Comparison of ENCODE assay signal across 7 mouse cellular contexts in genomic region chr7:113766498-113766941, GRCm38 (mm10). TPM values are rescaled to one million over a fixed set of nuclear protein-coding genes. Genes with fewer than 3 reads are reported as not detected.
DNase-seq lines count a peak whose midpoint lies in the region; ATAC-seq and TF ChIP-seq lines count a peak whose summit lies in the region.

No protein-coding gene starts in this region.

- H3K9ac ChIP-seq in heart, embryonic 13.5 days, result peak overlapping the region; percentile 91
- peak overlapping the region; percentile 72 for H3K9ac ChIP-seq in limb, embryonic 13.5 days

- peak; percentile 38; the same call in 1 of the 2 replicates for ATAC-seq in heart, embryonic 13.5 days (ENCODE audit: extremely low read depth, insufficient number of reproducible peaks, low FRiP score, low TSS enrichment)
- ATAC-seq in limb, embryonic 13.5 days (ENCODE audit: low FRiP score, low read depth), result peak; percentile 49

- no peak for TF ChIP-seq POLR2A in spleen, adult 2 months (IDR thresholded peaks at IDR 0.05; ENCODE audit: low read depth, low read length)
- no peak for TF ChIP-seq POLR2A in cortical plate, adult 2 months (IDR thresholded peaks at IDR 0.05; ENCODE audit: extremely low read depth, insufficient read depth, low read length)
- no peak for TF ChIP-seq POLR2A in olfactory bulb, adult 2 months (IDR thresholded peaks at IDR 0.05; ENCODE audit: insufficient read depth, low read depth, low read length)

- H3K27me3 ChIP-seq in spleen, adult 2 months (ENCODE audit: control insufficient read depth, insufficient read depth, low read length), result peaks cover 5% of the 10 kb centered on the region
- H3K27me3 ChIP-seq in heart, embryonic 13.5 days (replicated peaks), result no peaks in the 10 kb centered on the region
- peaks cover 44% of the 10 kb centered on the region for H3K27me3 ChIP-seq in limb, embryonic 13.5 days

- 14% methylated on average over 27 of the region's 27 CpGs for WGBS in spleen, adult 2 months
- under 1% methylated on average over 27 of the region's 27 CpGs for WGBS in heart, embryonic 13.5 days
- under 1% methylated on average over 27 of the region's 27 CpGs for WGBS in limb, embryonic 13.5 days
- 5% methylated on average over 27 of the region's 27 CpGs for WGBS in olfactory bulb, adult 2 months

- no peaks in the 10 kb centered on the region for H3K36me3 ChIP-seq in spleen, adult 2 months (ENCODE audit: control insufficient read depth, insufficient read depth, low read length)
- peaks cover 5% of the 10 kb centered on the region for H3K36me3 ChIP-seq in heart, embryonic 13.5 days
- no peaks in the 10 kb centered on the region for H3K36me3 ChIP-seq in limb, embryonic 13.5 days

- H3K4me3 ChIP-seq in spleen, adult 2 months (ENCODE audit: extremely low read depth, insufficient read depth, insufficient read length), result peak overlapping the region; percentile 11; the same call in 1 of the 2 replicates
- H3K4me3 ChIP-seq in cortical plate, adult 2 months (ENCODE audit: insufficient read depth, low read length), result peak overlapping the region; percentile 43
- peak overlapping the region; percentile 71 for H3K4me3 ChIP-seq in heart, embryonic 13.5 days
- peak overlapping the region; percentile 56 for H3K4me3 ChIP-seq in limb, embryonic 13.5 days
- H3K4me3 ChIP-seq in olfactory bulb, adult 2 months (ENCODE audit: insufficient read depth, low read depth, low read length), result peak overlapping the region; percentile 58

- peaks cover 4% of the 10 kb centered on the region; the same call in 1 of the 2 replicates for H3K4me1 ChIP-seq in spleen, adult 2 months (ENCODE audit: control insufficient read depth, insufficient read depth, insufficient read length)
- no peaks in the 10 kb centered on the region for H3K4me1 ChIP-seq in cortical plate, adult 2 months (ENCODE audit: control insufficient read depth, insufficient read depth, low read length)
- H3K4me1 ChIP-seq in heart, embryonic 13.5 days, result peaks cover 49% of the 10 kb centered on the region
- peaks cover 27% of the 10 kb centered on the region for H3K4me1 ChIP-seq in limb, embryonic 13.5 days
- H3K4me1 ChIP-seq in olfactory bulb, adult 2 months (ENCODE audit: control insufficient read depth, insufficient read depth, low read length), result peaks cover 10% of the 10 kb centered on the region

- DNase-seq in spleen, adult 2 months (ENCODE audit: low read depth in 1 of 2, low spot score in 2 of 2), result no peak
- no peak for DNase-seq in spleen, adult 18-20 months
- DNase-seq in adrenal gland, postnatal 36 days, result no peak

- TF ChIP-seq CTCF in spleen, adult 2 months (IDR thresholded peaks at IDR 0.05; ENCODE audit: extremely low read depth, insufficient read depth, insufficient read length, insufficient replicate concordance), result no peak
- TF ChIP-seq CTCF in cortical plate, adult 2 months (IDR thresholded peaks at IDR 0.05; ENCODE audit: extremely low read depth, insufficient read depth, low read length), result no peak
- TF ChIP-seq CTCF in olfactory bulb, adult 2 months (IDR thresholded peaks at IDR 0.05; ENCODE audit: insufficient read depth, low read depth, low read length), result no peak

- H3K27ac ChIP-seq in spleen, adult 2 months (ENCODE audit: insufficient read depth, low read length), result no peak overlapping the region
- no peak overlapping the region; the same call in 1 of the 2 replicates for H3K27ac ChIP-seq in cortical plate, adult 2 months (ENCODE audit: insufficient read depth, low read length)
- peak overlapping the region; percentile 81 for H3K27ac ChIP-seq in heart, embryonic 13.5 days (replicated peaks)
- H3K27ac ChIP-seq in limb, embryonic 13.5 days, result no peak overlapping the region
- peak overlapping the region; percentile 10; the same call in 1 of the 2 replicates for H3K27ac ChIP-seq in olfactory bulb, adult 2 months (ENCODE audit: insufficient read depth, low read depth, low read length)

- H3K4me2 ChIP-seq in heart, embryonic 13.5 days, result peak overlapping the region; percentile 97
- H3K4me2 ChIP-seq in limb, embryonic 13.5 days (replicated peaks), result peak overlapping the region; percentile 99

- no peaks in the 10 kb centered on the region for H3K9me3 ChIP-seq in heart, embryonic 13.5 days
- peaks cover 6% of the 10 kb centered on the region; the same call in 1 of the 2 replicates for H3K9me3 ChIP-seq in limb, embryonic 13.5 days

RNA-seq across cellular contexts. Expression of gene Spon1, which starts 0.7 kb away (rescaled TPM):
- 1.2 and 1.4 TPM in 2 replicates for polyA plus RNA-seq in spleen, adult 2 months (2012; rRNA removed)
- polyA plus RNA-seq in cortical plate, adult 2 months (2012; rRNA removed), result 21.5 and 22.1 TPM in 2 replicates
- polyA plus RNA-seq in heart, embryonic 13.5 days (2015; fragmentation: Nextera tagmentation; extraction: Ambion mirVana), result 71.5 and 72.9 TPM in 2 replicates
- 9.3 and 9.9 TPM in 2 replicates for polyA plus RNA-seq in limb, embryonic 13.5 days (2015; fragmentation: Nextera tagmentation; extraction: Ambion mirVana)
- not detected in 2 replicates for polyA plus RNA-seq in olfactory bulb, adult 2 months (2012; ENCODE audit: insufficient read depth, insufficient read length, low replicate concordance, missing spikeins)
- 10 to 100 TPM in 1 of 2 experiments, 1 to 10 TPM in 1; 9.7 to 12.4 TPM for total RNA-seq in adrenal gland, postnatal 36 days (2021)

Comparison
In these comparisons a context has a peak if more than half of its experiments do, and no peak if none do; other contexts are left out.
1. H3K27ac ChIP-seq: peak in heart, embryonic 13.5 days (single experiment) and olfactory bulb, adult 2 months (single experiment); none in spleen, adult 2 months (single experiment), cortical plate, adult 2 months (single experiment) and limb, embryonic 13.5 days (single experiment).
2. H3K4me3 ChIP-seq: peak in every context shown above with its lines; median percentile 71 in heart, embryonic 13.5 days; 58 in olfactory bulb, adult 2 months; 56 in limb, embryonic 13.5 days; 43 in cortical plate, adult 2 months; 11 in spleen, adult 2 months.